Mouse (Mus musculus) layer of hippocampus, postnatal 36 days (tissue): ENCODE data around the gene Syngr3. TPM values are rescaled to one million over a fixed set of nuclear protein-coding genes. Genes with fewer than 3 reads are reported as not detected.

Source experiments
- DNase-seq, 2 experiments: peaks; one replicate each; pipeline ENCODE4 v3.0.0; 2022
- total RNA-seq, 2 experiments: library from RNA; stranded (reverse); gene quantifications; 2 replicates each; pipeline ENCODE4 v1.2.3; 2021

Syngr3 gene
- total RNA-seq, 2 experiments from 2014 or later, result 152 to 165 TPM

DNA sequence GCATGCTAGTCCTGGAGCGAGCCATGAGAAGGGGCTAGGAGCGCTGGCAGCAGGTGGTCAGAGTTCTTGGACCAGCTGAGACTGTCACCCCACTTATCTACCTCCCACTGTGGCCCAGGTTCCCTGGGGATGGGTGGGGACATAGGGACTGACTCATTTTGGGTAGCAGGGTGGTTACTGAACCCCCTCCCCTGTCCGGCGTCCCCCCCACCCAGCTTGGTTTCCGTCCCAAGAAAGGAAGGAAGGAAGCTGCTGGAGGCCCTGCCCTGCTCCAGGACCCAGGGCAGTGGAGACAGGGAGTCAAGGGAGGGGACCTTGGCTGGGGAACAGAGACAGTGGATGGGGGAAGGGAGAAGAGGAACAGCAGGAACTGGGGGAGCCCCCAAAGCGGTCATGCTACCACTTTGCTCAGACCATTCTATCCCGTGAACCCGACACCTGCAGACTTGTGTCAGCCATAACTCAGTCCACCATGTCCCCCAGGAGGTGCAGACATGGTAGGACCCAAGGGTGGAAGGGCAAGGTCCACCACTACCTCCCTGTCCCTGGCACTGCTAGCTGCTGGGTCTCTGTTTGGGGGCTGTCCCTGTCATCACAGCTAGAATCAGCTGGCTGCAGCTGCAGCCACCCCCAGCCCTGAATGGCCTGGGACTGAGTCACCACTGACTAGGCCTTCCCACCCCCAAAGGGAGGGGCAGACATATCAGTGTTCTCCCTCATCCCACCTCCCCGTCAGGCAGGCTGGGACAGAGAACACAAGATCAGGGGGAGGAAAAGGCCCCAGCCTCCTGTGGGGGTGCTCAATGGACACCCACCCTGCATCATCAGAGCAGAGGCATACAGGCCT lies 44.7 kb downstream of the Syngr3 start:
- no peak for DNase-seq

DNA sequence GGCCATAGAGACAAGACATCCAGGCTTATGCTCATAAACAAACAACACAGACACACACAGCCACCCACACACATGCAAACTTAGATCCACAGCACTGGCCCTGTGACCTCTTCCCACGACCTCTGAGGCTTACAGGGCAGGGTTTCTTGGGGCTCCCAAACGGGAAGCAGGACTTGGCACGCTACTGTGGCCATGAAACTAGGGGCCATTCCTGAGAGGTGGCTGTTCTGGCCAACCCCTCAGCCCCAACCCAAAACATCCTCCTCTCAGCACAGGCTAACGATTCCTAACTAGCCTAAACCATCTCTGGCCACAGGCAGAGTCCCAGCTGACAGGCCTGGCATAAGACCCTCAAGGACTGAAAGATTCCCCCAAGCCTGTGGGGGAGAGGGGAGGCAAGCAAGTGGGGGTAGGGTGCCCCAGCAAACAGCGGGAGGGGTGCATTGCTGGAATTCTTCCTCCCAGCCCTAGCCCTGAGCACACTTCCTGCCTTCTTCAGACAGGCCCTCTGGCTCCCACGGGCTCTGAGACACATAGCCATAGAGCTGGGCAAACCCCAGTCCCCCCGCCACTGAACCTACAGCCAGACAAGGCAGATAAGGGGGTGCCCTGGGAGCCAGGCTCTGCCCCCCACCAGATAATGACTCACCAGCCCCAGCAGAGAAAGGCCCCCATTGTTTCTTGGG lies 45.6 kb downstream of the Syngr3 start:
- no peak for DNase-seq

GRCm38 (mm10) chr17:24642791-24643343 lies 46.9 kb downstream of the Syngr3 start:
- no peak for DNase-seq

GRCm38 (mm10) chr17:24641944-24642343 lies 47.8 kb downstream of the Syngr3 start:
- no peak for DNase-seq

DNA sequence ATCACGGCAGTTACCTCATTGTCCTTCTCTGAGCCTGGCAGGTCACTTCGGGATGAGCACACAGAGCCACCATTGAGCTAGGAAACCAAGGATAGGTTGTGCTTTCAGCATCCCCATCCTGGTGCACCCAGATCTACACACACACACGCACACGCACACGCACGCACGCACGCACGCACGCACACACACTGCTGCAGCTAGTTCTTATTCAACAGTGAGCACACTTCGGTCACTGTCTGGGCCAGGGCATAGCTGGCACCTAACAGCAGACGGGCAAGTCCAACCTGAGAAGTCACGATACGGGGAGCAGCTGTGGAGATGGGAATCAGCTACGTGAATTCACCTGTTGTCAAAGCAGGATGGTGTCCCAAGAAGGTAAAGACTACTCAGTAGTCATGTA lies 49.2 kb downstream of the Syngr3 start:
- DNase-seq, result no peak

DNA sequence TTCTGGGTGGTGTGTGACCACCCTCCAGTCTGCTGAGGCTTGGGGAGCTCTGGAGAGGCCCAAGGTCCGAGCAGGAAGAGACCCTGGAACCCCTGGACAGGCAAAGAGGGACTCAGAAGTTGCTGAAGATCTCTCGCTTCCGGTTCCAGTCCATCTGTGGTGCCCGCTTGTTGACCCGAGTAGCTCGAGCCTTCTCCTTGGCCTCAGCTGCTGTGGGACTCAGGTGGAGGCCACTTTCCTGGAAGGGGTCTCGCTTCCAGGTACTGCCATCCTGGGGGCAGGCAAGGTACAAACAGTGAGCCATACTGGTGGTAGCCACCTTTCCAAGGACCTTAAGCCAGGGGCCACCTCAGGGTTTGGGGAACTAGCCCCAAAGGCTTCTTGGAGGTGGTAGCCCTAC lies 49.6 kb downstream of the Syngr3 start:
- no peak for DNase-seq

GRCm38 (mm10) chr17:24639571-24639988 lies 50.2 kb downstream of the Syngr3 start:
- no peak for DNase-seq

DNA sequence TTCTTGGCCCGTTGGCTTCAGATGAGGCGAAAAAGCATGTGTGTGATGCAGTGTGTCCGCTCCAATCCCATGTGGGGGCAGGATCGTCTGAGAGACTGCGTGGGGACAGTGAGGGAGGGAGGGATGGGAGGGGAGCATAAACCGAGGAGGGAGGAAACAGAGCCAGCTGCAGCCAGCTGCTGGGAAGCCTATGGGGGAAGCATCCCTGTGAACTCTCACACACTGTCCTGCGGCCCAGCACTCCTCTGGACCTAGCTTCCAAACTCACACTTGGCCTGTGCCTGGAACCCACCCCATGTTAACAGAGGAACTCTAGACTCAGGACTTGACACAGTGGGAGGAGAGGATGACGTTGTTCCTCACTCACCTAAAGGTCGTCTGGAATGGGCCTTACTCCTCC lies 50.9 kb downstream of the Syngr3 start:
- no peak for DNase-seq

GRCm38 (mm10) chr17:24638214-24638613 lies 51.5 kb downstream of the Syngr3 start:
- DNase-seq, result no peak

- DNase-seq, result no peak
Measured at GRCm38 (mm10) chr17:24636781-24637481, 52.8 kb downstream of the Syngr3 start.

- no peak for DNase-seq
Measured at GRCm38 (mm10) chr17:24635694-24636093, 54.1 kb downstream of the Syngr3 start.

Other genes starting within 250 kb of the Syngr3 start
- gene Dnase1l2, start 246.8 kb downstream of the Syngr3 start, total RNA-seq, result 10 to 100 TPM; 11.0 to 14.2 TPM
- gene E4f1, start 219.6 kb downstream of the Syngr3 start, total RNA-seq, result 10 to 100 TPM; 30.3 to 42.7 TPM
- 10 to 100 TPM; 62.3 to 66.4 TPM for gene Pgp, start 219.6 kb downstream of the Syngr3 start, total RNA-seq
- gene Bricd5, start 216.1 kb downstream of the Syngr3 start, total RNA-seq, result 1 to 10 TPM; 1.9 to 2.6 TPM
- gene Mlst8, start 210.9 kb downstream of the Syngr3 start, total RNA-seq, result 10 to 100 TPM; 40.7 to 45.0 TPM
- gene Caskin1, start 201.4 kb downstream of the Syngr3 start, total RNA-seq, result 100 to 1,000 TPM; 158 to 160 TPM
- gene Traf7, start 162.0 kb downstream of the Syngr3 start, total RNA-seq, result 10 to 100 TPM; 86.7 to 95.1 TPM
- gene Rab26, start 155.7 kb downstream of the Syngr3 start, total RNA-seq, result 10 to 100 TPM; 72.9 to 76.8 TPM
- 10 to 100 TPM; 84.9 to 95.3 TPM for gene Pkd1, start 140.1 kb downstream of the Syngr3 start, total RNA-seq
- gene Tsc2, start 57.3 kb downstream of the Syngr3 start, total RNA-seq, result 100 to 1,000 TPM; 181 to 184 TPM
- 1 to 10 TPM; 3.9 to 6.9 TPM for gene Nthl1, start 57.3 kb downstream of the Syngr3 start, total RNA-seq
- 10 to 100 TPM; 41.1 to 43.3 TPM for gene Slc9a3r2, start 39.6 kb downstream of the Syngr3 start, total RNA-seq
- gene Npw, start 31.5 kb downstream of the Syngr3 start, total RNA-seq, result 1 to 10 TPM; 1.7 to 2.9 TPM
- 10 to 100 TPM; 38.2 to 43.5 TPM for gene Zfp598, start 20.3 kb downstream of the Syngr3 start, total RNA-seq
- 10 to 100 TPM; 17.0 to 22.7 TPM for gene Gfer, start 6.2 kb upstream of the Syngr3 start, total RNA-seq
- gene Noxo1, start 6.3 kb upstream of the Syngr3 start, total RNA-seq, result 1 to 10 TPM; 2.5 to 3.0 TPM
- 10 to 100 TPM; 26.1 to 29.4 TPM for gene Tbl3, start 17.7 kb upstream of the Syngr3 start, total RNA-seq
- not detected for gene Rnf151, start 28.1 kb upstream of the Syngr3 start, total RNA-seq
- 100 to 1,000 TPM; 326 to 349 TPM for gene Rps2, start 28.2 kb upstream of the Syngr3 start, total RNA-seq
- 100 to 1,000 TPM; 199 to 228 TPM for gene Ndufb10, start 34.5 kb upstream of the Syngr3 start, total RNA-seq
- under 1 TPM in 1 of 2 experiments, not detected in 1; 0.56 TPM for gene Rpl3l, start 37.9 kb upstream of the Syngr3 start, total RNA-seq
- 10 to 100 TPM; 42.1 to 45.6 TPM for gene Msrb1, start 46.7 kb upstream of the Syngr3 start, total RNA-seq
- not detected for gene Hs3st6, start 63.0 kb upstream of the Syngr3 start, total RNA-seq
- not detected for gene Meiob, start 114.3 kb upstream of the Syngr3 start, total RNA-seq
- 100 to 1,000 TPM; 131 to 134 TPM for gene Hagh, start 150.2 kb upstream of the Syngr3 start, total RNA-seq
- gene Fahd1, start 160.4 kb upstream of the Syngr3 start, total RNA-seq, result 10 to 100 TPM; 18.3 to 23.0 TPM
- gene Igfals, start 176.0 kb upstream of the Syngr3 start, total RNA-seq, result under 1 TPM in 1 of 2 experiments, not detected in 1; 0.33 TPM
- gene Nubp2, start 196.4 kb upstream of the Syngr3 start, total RNA-seq, result 10 to 100 TPM; 33.2 to 37.1 TPM
- 10 to 100 TPM; 39.2 to 42.8 TPM for gene Spsb3, start 196.7 kb upstream of the Syngr3 start, total RNA-seq
- 10 to 100 TPM; 57.5 to 70.4 TPM for gene Eme2, start 205.1 kb upstream of the Syngr3 start, total RNA-seq
- gene Mrps34, start 205.2 kb upstream of the Syngr3 start, total RNA-seq, result 10 to 100 TPM; 75.3 to 75.9 TPM
- gene Nme3, start 206.5 kb upstream of the Syngr3 start, total RNA-seq, result 10 to 100 TPM; 60.0 to 67.5 TPM
- gene Mapk8ip3, start 247.0 kb upstream of the Syngr3 start, total RNA-seq, result 100 to 1,000 TPM; 384 to 406 TPM